Mouse (Mus musculus) liver, embryonic 14.5 days (tissue): Measurements from ENCODE around the gene Nbr1. TPM values are rescaled to one million over a fixed set of nuclear protein-coding genes. Genes with fewer than 3 reads are reported as not detected.

ENCODE experiments used
- ATAC-seq: fragments of 200-750 bp; cut with Nextera tagmentation; 2 replicates; pipeline ENCODE4 v1.8.0; 2017; ENCODE audit warnings: moderate number of reproducible peaks, mild to moderate bottlenecking, moderate library complexity; ENCODE audit not compliant: insufficient read depth
- DNase-seq, 3 experiments: peaks; one replicate each; pipeline ENCODE4 v3.0.0-alpha.2; 2012 to 2013; ENCODE audit warnings: low read depth in 3 of 3, low spot score in 3 of 3
- H3K27ac ChIP-seq: fragments of 300-500 bp; sonication (generic); 2 replicates; pipeline ENCODE4 v1.5.1; 2014; ENCODE audit warnings: moderate library complexity, mild to moderate bottlenecking, control low read depth, inconsistent platforms
- H3K27me3 ChIP-seq: fragments of 300-500 bp; sonication (generic); 2 replicates; pipeline ENCODE4 v1.6.1; 2014; ENCODE audit warnings: mild to moderate bottlenecking, low read length, moderate library complexity; ENCODE audit not compliant: control insufficient read depth, insufficient read depth
- H3K36me3 ChIP-seq: fragments of 300-500 bp; sonication (generic); replicated peaks from 2 replicates; pipeline ENCODE4 v1.6.1; 2014; ENCODE audit warnings: low read depth; ENCODE audit not compliant: control insufficient read depth, insufficient read depth
- H3K4me1 ChIP-seq, 2 experiments: fragments of 200-500 bp in 1 of 2; fragments of 300-500 bp in 1 of 2; sonication (generic) in 1 of 2; replicated peaks; 2 replicates each; pipeline ENCODE4 v1.6.1; 2012 to 2014; ENCODE audit warnings: antibody characterized with exemption in 1 of 2, inconsistent platforms in 1 of 2, low read length in 1 of 2; ENCODE audit not compliant: control insufficient read depth in 2 of 2, insufficient read depth in 2 of 2
- H3K4me2 ChIP-seq: fragments of 300-500 bp; sonication (generic); 2 replicates; pipeline ENCODE4 v1.6.1; 2014; ENCODE audit warnings: low read depth, mild to moderate bottlenecking, control low read depth, moderate library complexity
- H3K4me3 ChIP-seq, 2 experiments: fragments of 200-500 bp in 1 of 2; fragments of 300-500 bp in 1 of 2; sonication (generic) in 1 of 2; 2 replicates each; pipeline ENCODE4 v1.5.1; 2012 to 2014; ENCODE audit warnings: low read depth in 2 of 2, low read length in 2 of 2, mild to moderate bottlenecking in 2 of 2, control low read depth in 1 of 2, inconsistent platforms in 1 of 2, moderate library complexity in 1 of 2; ENCODE audit not compliant: insufficient read depth in 1 of 2
- H3K9ac ChIP-seq: fragments of 300-500 bp; sonication (generic); replicated peaks from 2 replicates; pipeline ENCODE4 v1.6.1; 2014; ENCODE audit warnings: mild to moderate bottlenecking, control low read depth, moderate library complexity
- H3K9me3 ChIP-seq: fragments of 300-500 bp; sonication (generic); 2 replicates; pipeline ENCODE4 v1.6.1; 2016; ENCODE audit warnings: low read length, mixed read lengths; ENCODE audit not compliant: control insufficient read depth
- CTCF ChIP-seq: IDR thresholded peaks from 2 replicates; pipeline ENCODE4 v1.5.1; 2016; ENCODE audit warnings: antibody characterized with exemption, low read depth, control low read depth
- EP300 ChIP-seq: IDR thresholded peaks from 2 replicates; pipeline ENCODE4 v1.6.1; 2016; ENCODE audit warnings: antibody characterized with exemption, low read depth
- WGBS: fragments of 180-500 bp; shearing (Covaris S2); extraction: QIAGEN DNeasy Blood & Tissue Kit; methylation state at CpG from one replicate; pipeline ENCODE4 v1.1.7; 2014; ENCODE audit not compliant: insufficient replicate concordance; 5-methylcytosine and 5-hydroxymethylcytosine counted together
- polyA plus RNA-seq, 2 experiments: library from polyadenylated mRNA; depleted of rRNA in 1 of 2; stranded (reverse) in 1 of 2; unstranded in 1 of 2; fragments of >200 nt; fragmentation: Nextera tagmentation in 1 of 2; extraction: Ambion mirVana in 1 of 2; gene quantifications; 2 replicates each; pipeline versions ENCODE4 v1.2.1 to v1.2.3; 2012 to 2014

Gene Nbr1
- polyA plus RNA-seq, 2 experiments, result 24.9 to 28.9 TPM

GRCm38 (mm10) chr11:101544132-101544531, 7.8 kb upstream of the Nbr1 start:
- Histone ChIP-seq H3K4me1 (no peaks in the 10 kb centered on the region), H3K4me3 (no peak overlapping the region), H3K9ac (no peak overlapping the region), H3K27ac (no peak overlapping the region), H3K36me3 (peaks cover 57% of the 10 kb centered on the region), H3K27me3 (no peaks in the 10 kb centered on the region), H3K9me3 (no peaks in the 10 kb centered on the region), H3K4me2 (no peak overlapping the region)
- no peak for TF ChIP-seq EP300
- TF ChIP-seq CTCF, result no peak
- WGBS, result 64% methylated on average over 1 of the region's 1 CpGs
- no peak for ATAC-seq
- no peak for DNase-seq

- no peak for DNase-seq
- peaks cover 7 to 8% of the 10 kb centered on the region in 2 experiments for H3K4me1 ChIP-seq
- no peak for ATAC-seq
- H3K4me3 ChIP-seq, result no peak overlapping the region
- H3K9me3 ChIP-seq, result no peaks in the 10 kb centered on the region
- TF ChIP-seq EP300 (no peak), CTCF (no peak)
- no peak overlapping the region for H3K27ac ChIP-seq
- peaks cover 46% of the 10 kb centered on the region for H3K36me3 ChIP-seq
- H3K9ac ChIP-seq, result no peak overlapping the region
- H3K4me2 ChIP-seq, result no peak overlapping the region
- H3K27me3 ChIP-seq, result no peaks in the 10 kb centered on the region
Measured at GRCm38 (mm10) chr11:101548526-101548925, 3.4 kb upstream of the Nbr1 start.

- TF ChIP-seq CTCF, result peak; percentile 57
- TF ChIP-seq EP300, result no peak
- H3K4me3 ChIP-seq, result peak overlapping the region; percentile 80 to 92
- H3K4me1 ChIP-seq, result peaks cover 8 to 11% of the 10 kb centered on the region in 2 experiments
- H3K36me3 ChIP-seq, result peaks cover 33% of the 10 kb centered on the region
- H3K9me3 ChIP-seq, result no peaks in the 10 kb centered on the region
- H3K27ac ChIP-seq, result peak overlapping the region; percentile 83
- H3K27me3 ChIP-seq, result no peaks in the 10 kb centered on the region
- under 1% methylated on average over 37 of the region's 37 CpGs for WGBS
- H3K9ac ChIP-seq, result peak overlapping the region; percentile 95
- ATAC-seq (peak; percentile 91), DNase-seq (peak; percentile 99 to 100 (median 100))
- peak overlapping the region; percentile 91 for H3K4me2 ChIP-seq
Measured at GRCm38 (mm10) chr11:101552476-101553300, 739 bp downstream of the Nbr1 start.

- DNase-seq, result no peak
- Histone ChIP-seq H3K36me3 (peaks cover 25% of the 10 kb centered on the region), H3K4me2 (peak overlapping the region; percentile 91), H3K4me1 (peaks cover 8 to 11% of the 10 kb centered on the region in 2 experiments), H3K27ac (peak overlapping the region; percentile 83), H3K27me3 (no peaks in the 10 kb centered on the region), H3K4me3 (peak overlapping the region; percentile 80 to 92), H3K9ac (peak overlapping the region; percentile 95), H3K9me3 (no peaks in the 10 kb centered on the region)
- 7% methylated on average over 8 of the region's 8 CpGs for WGBS
- TF ChIP-seq EP300 (no peak), CTCF (no peak)
- ATAC-seq, result no peak
Measured at GRCm38 (mm10) chr11:101553354-101553930, 1.5 kb downstream of the Nbr1 start.

- Histone ChIP-seq H3K27ac (no peak overlapping the region), H3K4me2 (peak overlapping the region; percentile 1; the same call in 1 of the 2 replicates)
- WGBS, result 76% methylated on average over 7 of the region's 7 CpGs
Measured at GRCm38 (mm10) chr11:101556541-101556940, 4.6 kb downstream of the Nbr1 start.

More at GRCm38 (mm10) chr11:101556541-101556940, 4.6 kb downstream of the Nbr1 start:
- H3K36me3 ChIP-seq, result peaks cover 34% of the 10 kb centered on the region
- no peaks in the 10 kb centered on the region for H3K27me3 ChIP-seq
- H3K9ac ChIP-seq, result no peak overlapping the region
- no peak for ATAC-seq
- H3K9me3 ChIP-seq, result no peaks in the 10 kb centered on the region
- no peak overlapping the region for H3K4me3 ChIP-seq
- no peak for DNase-seq
- H3K4me1 ChIP-seq, result peaks cover 0 to 6% of the 10 kb centered on the region in 2 experiments; a peak in 3 of 4 replicates
- TF ChIP-seq CTCF (no peak), EP300 (no peak)
